Mouse (Mus musculus) intestine, postnatal 0 days (tissue): ENCODE data around the gene Fam47e. TPM values are rescaled to one million over a fixed set of nuclear protein-coding genes. Genes with fewer than 3 reads are reported as not detected.

Experiments
- ATAC-seq: fragments of 200-750 bp; cut with Nextera tagmentation; 2 replicates; pipeline ENCODE4 v1.8.0; 2017; ENCODE audit warnings: mild to moderate bottlenecking, moderate TSS enrichment, moderate library complexity
- H3K27ac ChIP-seq: fragments of 300-500 bp; sonication (generic); 2 replicates; pipeline ENCODE4 v1.5.1; 2014; ENCODE audit warnings: mild to moderate bottlenecking, low read depth, low read length, moderate library complexity
- H3K27me3 ChIP-seq: fragments of 300-500 bp; sonication (generic); replicated peaks from 2 replicates; pipeline ENCODE4 v1.6.1; 2014; ENCODE audit warnings: low read length, mixed read lengths; ENCODE audit not compliant: control insufficient read depth, insufficient read depth
- H3K36me3 ChIP-seq: fragments of 300-500 bp; sonication (generic); 2 replicates; pipeline ENCODE4 v1.6.1; 2014; ENCODE audit warnings: mild to moderate bottlenecking, moderate library complexity; ENCODE audit not compliant: control insufficient read depth, insufficient read depth
- H3K4me1 ChIP-seq: fragments of 300-500 bp; sonication (generic); replicated peaks from 2 replicates; pipeline ENCODE4 v1.6.1; 2014; ENCODE audit warnings: antibody characterized with exemption, low read length, mixed read lengths; ENCODE audit not compliant: control insufficient read depth, insufficient read depth
- H3K4me2 ChIP-seq: fragments of 300-500 bp; sonication (generic); replicated peaks from 2 replicates; pipeline ENCODE4 v1.6.1; 2014; ENCODE audit warnings: low read depth, mild to moderate bottlenecking, moderate library complexity
- H3K4me3 ChIP-seq: fragments of 300-500 bp; sonication (generic); 2 replicates; pipeline ENCODE4 v1.5.1; 2014; ENCODE audit warnings: low read depth, low read length
- H3K9ac ChIP-seq: fragments of 300-500 bp; sonication (generic); 2 replicates; pipeline ENCODE4 v1.6.1; 2014; ENCODE audit warnings: mild to moderate bottlenecking, low read depth, low read length
- H3K9me3 ChIP-seq: fragments of 300-500 bp; sonication (generic); 2 replicates; pipeline ENCODE4 v1.6.1; 2016; ENCODE audit warnings: mixed run types; ENCODE audit not compliant: control insufficient read depth
- CTCF ChIP-seq: sonication (generic); IDR thresholded peaks from 2 replicates; pipeline ENCODE4 v1.5.1; 2016; ENCODE audit warnings: low read depth, mild to moderate bottlenecking, control low read depth, antibody characterized with exemption, moderate library complexity
- WGBS: fragments of 180-500 bp; shearing (Covaris S2); extraction: QIAGEN DNeasy Blood & Tissue Kit; methylation state at CpG from one replicate; pipeline ENCODE4 v1.1.7; 2014; 5-methylcytosine and 5-hydroxymethylcytosine counted together
- polyA plus RNA-seq: library from polyadenylated mRNA; unstranded; fragments of >200 nt; fragmentation: Nextera tagmentation; extraction: Ambion mirVana; gene quantifications from 2 replicates; pipeline ENCODE4 v1.2.1, GENCODE M21; 2015

Fam47e gene
- polyA plus RNA-seq, 1 experiment from 2014 or later: not detected

DNA sequence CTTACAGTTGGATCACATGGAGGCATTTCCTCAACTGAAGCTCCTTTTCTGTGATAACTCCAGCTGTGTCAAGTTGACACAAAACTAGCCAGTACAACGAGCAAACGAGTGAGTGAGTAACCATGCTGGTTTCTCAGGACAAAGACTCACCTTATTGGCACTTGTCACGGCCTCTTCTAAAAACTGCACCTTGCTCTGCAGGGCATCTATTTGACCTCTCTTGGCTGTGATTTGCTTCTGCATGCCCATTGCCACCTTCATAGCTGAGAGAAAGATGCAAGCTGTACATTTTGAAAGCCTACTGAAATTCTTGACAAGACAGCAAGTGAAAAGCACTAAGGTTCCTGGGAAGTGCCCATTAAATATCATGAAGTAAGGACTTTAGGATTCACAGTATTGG is 86.0 kb downstream of the Fam47e start:
- Histone ChIP-seq H3K4me3 (no peak overlapping the region), H3K27ac (no peak overlapping the region), H3K36me3 (no peaks in the 10 kb centered on the region), H3K9ac (no peak overlapping the region), H3K4me1 (no peaks in the 10 kb centered on the region), H3K9me3 (no peaks in the 10 kb centered on the region), H3K27me3 (no peaks in the 10 kb centered on the region), H3K4me2 (no peak overlapping the region)
- 82% methylated on average over 3 of the region's 3 CpGs for WGBS
- TF ChIP-seq CTCF: no peak
- ATAC-seq: no peak

Other genes with a start within 250 kb of the Fam47e start
- gene Sdad1, start 244.6 kb upstream of the Fam47e start, polyA plus RNA-seq: 15.8 and 17.3 TPM in 2 replicates
- 0.05 and 0.18 TPM in 2 replicates for gene Cxcl9, start 227.0 kb upstream of the Fam47e start, polyA plus RNA-seq
- gene Art3, start 223.2 kb upstream of the Fam47e start, polyA plus RNA-seq: 12.7 and 13.5 TPM in 2 replicates
- gene Cxcl10, start 206.2 kb upstream of the Fam47e start, polyA plus RNA-seq: 2.0 and 2.2 TPM in 2 replicates
- gene Nup54, start 119.8 kb upstream of the Fam47e start, polyA plus RNA-seq: 16.4 and 18.4 TPM in 2 replicates
- 18.0 and 19.7 TPM in 2 replicates for gene Scarb2, start 48.2 kb upstream of the Fam47e start, polyA plus RNA-seq
- 13.7 and 14.1 TPM in 2 replicates for gene Stbd1, start 48.0 kb downstream of the Fam47e start, polyA plus RNA-seq
- 0.29 and 0.39 TPM in 2 replicates for gene Ccdc158, start 120.2 kb downstream of the Fam47e start, polyA plus RNA-seq
- gene Shroom3, start 128.4 kb downstream of the Fam47e start, polyA plus RNA-seq: 8.0 and 9.8 TPM in 2 replicates